Mouse (Mus musculus) forelimb bud, embryonic 11.5 days (tissue): ENCODE results near the gene P3h3.
"Not testable (repeated sequence)": the region's sequence is repeated elsewhere in the genome, so short reads cannot be mapped to it uniquely, and the experiment has no call there.

Experiments
- DNase-seq: peaks from one replicate; pipeline ENCODE4 v3.0.0-alpha.2; 2012; ENCODE audit warnings: low read depth, low spot score

Gene P3h3

GRCm38 (mm10) chr6:124831199-124831598, 26.4 kb downstream of the P3h3 start:
- DNase-seq = not testable (repeated sequence)

- peak; percentile 96 for DNase-seq
Measured at GRCm38 (mm10) chr6:124829799-124830700, 27.5 kb downstream of the P3h3 start.

GRCm38 (mm10) chr6:124828868-124829798, 28.4 kb downstream of the P3h3 start, which contains the start of the genes Usp5 and Cdca3:
TSS of gene Usp5 (minus strand) at chr6:124829484.
TSS of gene Cdca3 (plus strand) at chr6:124829547.
- DNase-seq = peak; percentile 99

GRCm38 (mm10) chr6:124828101-124828592, 29.4 kb downstream of the P3h3 start:
- DNase-seq = no peak

GRCm38 (mm10) chr6:124822049-124822448, 35.5 kb downstream of the P3h3 start:
- no peak for DNase-seq

GRCm38 (mm10) chr6:124820891-124821290, 36.7 kb downstream of the P3h3 start:
- DNase-seq = no peak

GRCm38 (mm10) chr6:124817971-124818370, 39.6 kb downstream of the P3h3 start:
- no peak for DNase-seq

GRCm38 (mm10) chr6:124817563-124817962, 40.0 kb downstream of the P3h3 start:
- no peak for DNase-seq

GRCm38 (mm10) chr6:124817125-124817524, 40.4 kb downstream of the P3h3 start:
- no peak for DNase-seq

- DNase-seq = no peak
Measured at GRCm38 (mm10) chr6:124816611-124817010, 40.9 kb downstream of the P3h3 start.

GRCm38 (mm10) chr6:124814858-124815774, 42.4 kb downstream of the P3h3 start:
- DNase-seq = no peak

GRCm38 (mm10) chr6:124814448-124814847, 43.1 kb downstream of the P3h3 start:
- DNase-seq = no peak

- DNase-seq = peak; percentile 89
Measured at GRCm38 (mm10) chr6:124813933-124814332, 43.6 kb downstream of the P3h3 start, which contains the start of gene Tpi1. TSS of gene Tpi1 (minus strand) at chr6:124814296.

- DNase-seq = peak; percentile 71
Measured at GRCm38 (mm10) chr6:124813496-124813895, 44.1 kb downstream of the P3h3 start.

- no peak for DNase-seq
Measured at GRCm38 (mm10) chr6:124812848-124813247, 44.7 kb downstream of the P3h3 start.

- no peak for DNase-seq
Measured at GRCm38 (mm10) chr6:124811701-124812560, 45.6 kb downstream of the P3h3 start.

- DNase-seq = no peak
Measured at GRCm38 (mm10) chr6:124811403-124811665, 46.2 kb downstream of the P3h3 start.

GRCm38 (mm10) chr6:124810566-124811402, 46.8 kb downstream of the P3h3 start:
- not testable (repeated sequence) for DNase-seq
